Mouse (Mus musculus): ENCODE measurements at regions not wholly inside any gene's neighbourhood (a gene's known extent, or its start where the extent isn't known, plus 50 kb on each side); places are given as distances from the start of the nearest gene placed in this dataset.
"Not testable (repeated sequence)": the region's sequence is repeated elsewhere in the genome, so short reads cannot be mapped to it uniquely, and the experiment has no call there.

DNA sequence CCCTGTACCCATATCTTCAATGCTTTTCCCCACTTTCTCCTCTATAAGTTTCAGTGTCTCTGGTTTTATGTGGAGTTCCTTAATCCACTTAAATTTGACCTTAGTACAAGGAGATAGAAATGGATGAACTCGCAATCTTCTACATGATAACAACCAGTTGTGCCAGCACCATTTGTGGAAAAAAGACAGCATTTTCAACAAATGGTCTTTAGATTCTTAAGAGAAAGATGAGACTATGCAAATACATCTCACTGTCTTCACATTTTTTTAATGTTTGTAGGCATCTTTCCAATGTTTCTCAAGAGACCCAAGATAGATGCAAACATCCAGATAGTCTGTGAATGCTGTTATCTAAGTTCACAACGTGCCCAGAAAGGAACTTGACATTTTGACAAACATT lies 171.0 kb upstream of the Cdh7 start:
- POLR2A ChIA-PET; in situ Hi-C loops (cut with MboI; ENCODE audit: low pct_unique_long_range_greater_than_20kb); H3K27me3 ChIP-seq; ATAC-seq; DNase-seq (ENCODE audit: low read depth, low spot score); CTCF ChIA-PET: not testable (repeated sequence)

DNA sequence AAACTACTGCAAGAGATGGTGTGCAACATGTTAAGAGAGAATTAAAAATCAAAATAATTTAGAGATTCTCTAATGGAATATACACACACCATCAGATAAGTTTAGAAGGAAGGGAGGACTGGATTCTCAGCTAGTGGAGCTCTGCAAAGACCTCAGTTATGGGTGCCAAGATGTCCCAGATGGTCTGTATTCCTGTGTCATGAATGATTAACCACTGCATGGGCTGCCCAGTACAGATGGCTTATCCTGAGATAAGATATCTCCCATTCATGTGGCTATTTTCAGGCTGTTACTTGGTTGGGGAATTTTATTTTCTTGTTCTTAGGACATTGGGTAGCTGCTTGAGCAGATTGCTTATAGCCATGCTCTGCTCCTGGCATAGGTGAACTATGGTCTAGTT lies 131.6 kb upstream of the Cdh7 start:
- ChIA-PET POLR2A (no interaction called here), CTCF (no interaction called here)
- no peaks in the 10 kb centered on the region for H3K27me3 ChIP-seq
- no peak for TF ChIP-seq CTCF (IDR thresholded peaks at IDR 0.05)
- DNase-seq (ENCODE audit: low read depth, low spot score) (no peak), ATAC-seq (no peak)
- in situ Hi-C loops (cut with MboI; ENCODE audit: low pct_unique_long_range_greater_than_20kb) = no loop called here

DNA sequence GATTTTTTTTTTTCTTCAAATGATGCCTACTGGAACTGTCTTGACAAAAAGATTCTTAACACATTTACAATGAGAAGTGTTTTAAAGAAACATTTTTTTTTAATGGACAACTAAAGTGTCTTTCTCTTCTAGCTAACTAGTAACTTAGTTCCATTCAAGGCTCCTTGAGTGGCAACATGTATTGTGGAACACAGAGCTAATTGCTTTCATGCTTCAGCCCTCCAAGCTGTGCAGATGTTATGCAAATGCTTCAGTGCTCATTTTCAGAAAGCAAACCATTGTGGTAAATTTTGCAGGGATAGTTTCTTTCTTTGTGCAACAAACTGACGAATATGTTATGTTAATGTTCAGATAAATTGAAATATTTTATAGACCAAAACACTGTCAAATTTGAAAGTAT lies 83.6 kb upstream of the Cdh7 start:
- no peak for DNase-seq (ENCODE audit: low read depth, low spot score)
- in situ Hi-C loops (cut with MboI; ENCODE audit: low pct_unique_long_range_greater_than_20kb) = no loop called here
- ChIA-PET CTCF (no interaction called here), POLR2A (no interaction called here)
- no peak for TF ChIP-seq CTCF (IDR thresholded peaks at IDR 0.05)
- no peak for ATAC-seq
- no peaks in the 10 kb centered on the region for H3K27me3 ChIP-seq

DNA sequence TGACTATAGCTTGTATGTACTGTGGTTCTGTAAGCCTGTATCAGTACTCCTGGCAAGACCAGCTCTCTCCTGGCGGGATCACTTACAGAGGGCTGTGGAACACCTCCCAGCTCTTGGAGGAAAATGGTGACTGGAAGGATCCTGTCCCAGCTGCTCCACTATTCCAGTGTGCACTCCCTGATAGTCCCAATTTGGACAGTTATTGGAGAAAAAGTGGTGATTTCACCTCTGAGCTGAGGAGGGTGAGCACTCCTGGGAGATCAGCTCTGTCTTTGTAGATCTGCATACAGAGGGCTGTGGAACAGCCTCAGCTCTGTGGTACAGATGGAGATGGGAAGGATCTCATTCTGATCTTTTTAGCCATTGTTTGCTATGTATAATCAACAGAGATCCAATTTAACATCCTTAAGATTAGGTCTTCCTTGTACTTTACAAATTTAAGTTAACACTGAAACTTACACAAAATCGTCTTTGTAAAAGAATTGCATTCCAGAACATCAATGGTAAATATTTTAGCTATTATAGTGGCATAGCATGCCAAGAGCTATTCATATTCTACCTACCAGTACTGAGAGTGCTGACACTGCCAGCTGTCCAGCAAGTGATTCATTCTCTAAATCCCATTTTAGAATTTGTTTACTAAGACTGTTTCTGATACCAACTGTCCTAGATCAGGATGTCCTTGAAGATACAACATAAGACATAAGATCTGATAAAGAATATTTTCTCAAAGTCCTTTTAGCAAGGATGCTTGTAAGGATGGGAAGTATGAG lies 52.6 kb upstream of the Cdh7 start:
- no peak for ATAC-seq
- TF ChIP-seq CTCF (IDR thresholded peaks at IDR 0.05) = no peak
- POLR2A ChIA-PET = interaction anchor here (0.5 kb wide), 1 partner anchor 26 kb away, joined by 3 read pairs; no protein-coding TSS in a partner anchor
- CTCF ChIA-PET = no interaction called here
- in situ Hi-C loops (cut with MboI; ENCODE audit: low pct_unique_long_range_greater_than_20kb) = no loop called here
- DNase-seq (ENCODE audit: low read depth, low spot score) = no peak
- no peaks in the 10 kb centered on the region for H3K27me3 ChIP-seq
